2 mouse cellular contexts compared by ENCODE assay signal in the genomic region with DNA sequence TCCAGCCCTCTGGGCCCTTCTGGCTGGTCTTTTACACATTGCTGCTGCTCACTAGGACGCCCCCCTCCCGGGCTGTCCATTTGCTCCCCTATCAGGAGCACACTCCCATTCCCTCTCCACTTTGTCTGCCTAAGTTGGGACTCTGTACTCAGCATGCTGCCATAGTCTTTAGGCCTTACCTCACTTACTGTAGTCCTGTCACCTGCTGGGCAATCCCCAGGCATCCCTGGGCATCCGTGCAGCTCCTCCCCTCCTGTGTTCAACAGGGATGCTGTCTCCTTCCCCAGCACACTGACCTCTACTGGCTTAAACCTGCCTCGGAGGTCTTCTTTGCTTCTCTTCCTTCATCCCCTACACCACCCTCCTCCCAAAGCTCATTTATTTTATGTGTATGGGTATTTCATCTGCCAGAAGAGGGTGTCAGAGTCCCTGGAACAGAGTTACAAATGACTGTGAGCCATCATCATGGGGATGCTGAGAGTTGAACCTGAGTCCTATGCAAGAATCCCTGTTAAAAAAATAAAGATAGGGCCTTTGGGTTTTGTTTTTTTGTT.
TF ChIP-seq lines count a peak whose summit lies in the region.

No protein-coding gene starts in this region.

TF ChIP-seq in CH12.LX, 34 proteins besides CTCF, POLR2A, EP300 and RAD21:
- TF ChIP-seq ZKSCAN1 (IDR thresholded peaks at IDR 0.05; ENCODE audit: borderline replicate concordance, low read depth, low read length) (no peak), SMC3 (IDR thresholded peaks at IDR 0.05; ENCODE audit: low read depth, low read length) (peak; percentile 64), ZNF384 (IDR thresholded peaks at IDR 0.05; ENCODE audit: low read depth, low read length) (no peak), BHLHE40 (IDR thresholded peaks at IDR 0.05; ENCODE audit: low read depth, low read length) (peak; percentile 24; the same call in 1 of the 2 replicates)

TF ChIP-seq in MEL, 35 proteins besides CTCF, POLR2A, EP300 and RAD21:
- TF ChIP-seq MAZ (IDR thresholded peaks at IDR 0.05; ENCODE audit: low read depth, low read length) (no peak), GATA1 (IDR thresholded peaks at IDR 0.05; ENCODE audit: low read depth, low read length) (no peak), KAT2A (conservative IDR thresholded peaks at IDR 0.05; ENCODE audit: low read depth, low read length) (no peak), SMC3 (IDR thresholded peaks at IDR 0.05; ENCODE audit: low read depth, low read length) (peak; percentile 32; the same call in 1 of the 2 replicates), NRF1 (IDR thresholded peaks at IDR 0.05; ENCODE audit: insufficient read depth, low read depth, low read length, poor library complexity, severe bottlenecking) (no peak), ZC3H11A (IDR thresholded peaks at IDR 0.05; ENCODE audit: low read depth, low read length) (no peak)
